Mouse (Mus musculus) midbrain, embryonic 16.5 days (tissue): Measurements from ENCODE around the gene Gsn. TPM values are rescaled to one million over a fixed set of nuclear protein-coding genes. Genes with fewer than 3 reads are reported as not detected.

Source experiments
- ATAC-seq: fragments of 200-750 bp; cut with Nextera tagmentation; 2 replicates; pipeline ENCODE4 v1.8.0; 2017; ENCODE audit warnings: moderate TSS enrichment
- H3K27ac ChIP-seq: fragments of 300-500 bp; sonication (generic); 2 replicates; pipeline ENCODE4 v1.5.1; 2014; ENCODE audit warnings: mild to moderate bottlenecking, low read length, mixed read lengths
- H3K27me3 ChIP-seq: fragments of 300-500 bp; sonication (generic); 2 replicates; pipeline ENCODE4 v1.6.1; 2014; ENCODE audit warnings: low read depth, low read length, mixed read lengths; ENCODE audit not compliant: control insufficient read depth, insufficient read depth
- H3K36me3 ChIP-seq: fragments of 300-500 bp; sonication (generic); 2 replicates; pipeline ENCODE4 v1.6.1; 2014; ENCODE audit warnings: mild to moderate bottlenecking, low read length, moderate library complexity, mixed read lengths; ENCODE audit not compliant: control insufficient read depth, insufficient read depth
- H3K4me1 ChIP-seq: fragments of 300-500 bp; sonication (generic); 2 replicates; pipeline ENCODE4 v1.6.1; 2014; ENCODE audit warnings: mild to moderate bottlenecking, low read length, mixed read lengths; ENCODE audit not compliant: control insufficient read depth, insufficient read depth
- H3K4me2 ChIP-seq: fragments of 300-500 bp; sonication (generic); 2 replicates; pipeline ENCODE4 v1.6.1; 2014; ENCODE audit warnings: mild to moderate bottlenecking, low read length, mixed read lengths
- H3K4me3 ChIP-seq: fragments of 300-500 bp; sonication (generic); 2 replicates; pipeline ENCODE4 v1.5.1; 2014; ENCODE audit warnings: low read depth, mild to moderate bottlenecking, low read length, moderate library complexity, mixed read lengths
- H3K9ac ChIP-seq: fragments of 300-500 bp; sonication (generic); 2 replicates; pipeline ENCODE4 v1.6.1; 2014; ENCODE audit warnings: low read depth, low read length, mixed read lengths
- H3K9me3 ChIP-seq: fragments of 300-500 bp; sonication (generic); replicated peaks from 2 replicates; pipeline ENCODE4 v1.6.1; 2014; ENCODE audit warnings: mild to moderate bottlenecking, low read length, mixed read lengths; ENCODE audit not compliant: control insufficient read depth, poor library complexity, severe bottlenecking
- WGBS: fragments of 180-500 bp; shearing (Covaris S2); extraction: QIAGEN DNeasy Blood & Tissue Kit; methylation state at CpG from one replicate; pipeline ENCODE4 v1.1.7; 2014; 5-methylcytosine and 5-hydroxymethylcytosine counted together
- polyA plus RNA-seq: library from polyadenylated mRNA; unstranded; fragments of >200 nt; fragmentation: Nextera tagmentation; extraction: Ambion mirVana; gene quantifications from 2 replicates; pipeline ENCODE4 v1.2.1, GENCODE M21; 2015

The Gsn gene
- 18.0 and 20.5 TPM in 2 replicates for polyA plus RNA-seq

DNA sequence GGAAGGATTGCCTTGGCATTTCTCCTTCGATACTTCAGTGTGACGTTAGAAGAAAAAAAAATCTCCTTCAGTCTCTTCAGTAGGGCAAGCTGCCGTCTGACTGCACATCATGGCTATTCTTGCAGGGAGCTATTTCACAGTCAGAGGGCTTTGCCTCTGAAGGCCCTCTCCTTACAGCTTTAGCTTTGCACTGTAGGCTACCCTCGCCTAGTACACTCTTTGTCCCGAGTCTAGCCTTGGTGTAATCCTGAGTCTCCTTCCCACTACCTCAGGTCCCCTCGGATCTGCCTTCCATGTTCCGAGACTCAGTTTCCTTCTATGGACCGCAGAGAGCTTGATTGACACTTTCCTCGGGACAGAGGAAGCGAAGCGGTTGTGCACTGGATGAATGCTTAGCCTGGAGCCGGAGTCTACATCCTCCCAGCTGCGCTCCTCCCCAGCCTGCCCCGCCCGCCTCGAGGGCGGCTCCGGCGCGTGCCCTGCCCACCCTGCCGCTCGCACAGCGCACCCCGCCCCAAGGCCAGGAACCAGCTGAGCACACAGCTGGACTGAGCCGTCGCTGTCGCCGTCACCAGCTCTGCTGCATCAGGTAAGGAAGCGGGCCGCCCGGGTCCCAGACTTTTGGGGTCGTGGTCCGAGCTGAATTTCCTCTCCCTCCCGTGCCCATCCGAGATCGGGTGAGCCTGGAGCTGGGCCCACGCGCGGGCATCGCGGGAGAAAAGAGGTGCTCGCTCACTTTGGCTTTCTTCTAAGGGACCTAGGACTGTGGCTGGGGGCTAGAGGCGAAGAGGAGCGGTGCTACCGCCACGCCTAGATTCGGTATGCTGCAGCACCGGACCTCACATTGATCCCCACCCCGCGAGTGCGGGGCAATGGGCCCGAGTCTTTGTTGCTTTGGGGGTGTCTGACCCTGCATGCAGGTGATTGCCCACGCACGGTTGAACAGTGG lies at the start of gene Gsn:
Gene Gsn (plus strand): TSS at position 496 of the 949 bp plus-strand sequence.
- H3K4me2 ChIP-seq = peak within 1 kb of the TSS; percentile 64
- H3K4me3 ChIP-seq = peak within 1 kb of the TSS; percentile 38
- peak within 1 kb of the TSS; percentile 49 for H3K9ac ChIP-seq
- H3K9me3 ChIP-seq = no peaks in the 10 kb centered on the region
- no peaks in the 10 kb centered on the region for H3K4me1 ChIP-seq
- WGBS = 3% methylated on average over 54 of the region's 54 CpGs
- H3K36me3 ChIP-seq = no peaks in the 10 kb centered on the region
- H3K27me3 ChIP-seq = peaks cover 5% of the 10 kb centered on the region
- H3K27ac ChIP-seq = no peak within 1 kb of the TSS
- peak; percentile 89 for ATAC-seq

GRCm38 (mm10) chr2:35206761-35207160 lies 49.4 kb upstream of the Gsn start:
- no peak for ATAC-seq
- no peaks in the 10 kb centered on the region; the same call in none of the 2 replicates for H3K27me3 ChIP-seq
- WGBS = 88% methylated on average over 3 of the region's 3 CpGs

DNA sequence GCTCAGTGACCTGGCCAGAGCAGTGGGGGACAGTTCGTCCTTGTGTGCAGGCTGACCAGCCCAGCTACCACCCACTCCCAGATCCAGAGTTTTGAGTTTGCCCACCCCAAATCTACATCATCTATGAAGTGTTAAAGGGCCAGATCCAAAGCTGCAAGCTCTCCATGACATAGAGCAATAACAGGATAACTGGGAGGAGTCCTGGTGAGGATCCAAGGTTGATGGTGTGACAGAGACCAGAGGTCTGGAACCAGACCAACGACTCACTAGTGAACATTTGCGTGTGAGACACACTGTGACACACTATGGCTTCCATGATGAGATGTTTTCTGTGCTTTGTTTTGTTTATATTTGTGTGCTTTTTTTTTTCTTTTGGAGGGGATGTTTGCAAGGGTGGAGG lies 48.1 kb upstream of the Gsn start:
- no peak overlapping the region for H3K4me3 ChIP-seq
- WGBS = 84% methylated on average over 3 of the region's 3 CpGs
- no peak overlapping the region for H3K9ac ChIP-seq
- no peak for ATAC-seq
- H3K27ac ChIP-seq = no peak overlapping the region
- no peak overlapping the region for H3K4me2 ChIP-seq
- no peaks in the 10 kb centered on the region for H3K36me3 ChIP-seq
- no peaks in the 10 kb centered on the region for H3K9me3 ChIP-seq
- no peaks in the 10 kb centered on the region for H3K4me1 ChIP-seq
- no peaks in the 10 kb centered on the region; the same call in none of the 2 replicates for H3K27me3 ChIP-seq

More at GRCm38 (mm10) chr2:35206761-35207160, 49.4 kb upstream of the Gsn start:
- Histone ChIP-seq H3K9ac (no peak overlapping the region), H3K36me3 (no peaks in the 10 kb centered on the region), H3K4me1 (no peaks in the 10 kb centered on the region), H3K9me3 (no peaks in the 10 kb centered on the region), H3K4me2 (no peak overlapping the region), H3K27ac (no peak overlapping the region), H3K4me3 (no peak overlapping the region)

DNA sequence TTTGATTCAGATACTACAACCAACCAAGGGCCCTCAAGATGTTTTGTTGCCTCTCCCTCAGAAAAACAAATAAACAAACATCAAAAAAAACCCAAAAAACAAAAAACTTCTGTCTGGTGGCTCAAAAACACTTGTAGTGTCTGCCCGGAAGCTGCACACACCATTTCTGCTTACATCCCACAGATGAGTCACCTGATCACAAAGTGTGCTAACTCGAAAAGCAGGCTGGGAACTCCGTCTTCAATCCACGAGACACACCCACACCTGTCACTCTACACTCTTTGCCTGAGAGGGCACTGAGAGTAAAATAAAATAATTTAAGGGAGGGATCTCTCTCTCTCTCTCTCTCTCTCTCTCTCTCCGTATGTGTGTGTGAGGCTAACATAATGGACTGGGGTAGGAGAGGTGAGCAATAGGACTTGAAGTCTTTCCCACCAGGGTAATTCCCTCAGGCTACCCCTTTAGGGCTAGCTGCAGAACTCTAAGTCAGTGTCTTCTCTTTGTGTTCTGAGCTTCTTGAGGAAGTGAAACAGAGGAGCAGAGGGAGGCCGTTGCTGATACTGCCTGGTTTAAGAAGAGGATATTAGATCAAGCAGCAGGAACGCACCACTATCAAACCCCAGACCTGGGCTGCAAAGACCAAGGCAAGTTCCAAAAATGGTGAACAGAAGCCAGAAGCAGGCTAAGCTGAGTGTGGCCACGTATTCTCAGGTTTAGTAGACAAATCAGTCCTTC lies 47.1 kb upstream of the Gsn start:
- no peak overlapping the region for H3K9ac ChIP-seq
- H3K4me3 ChIP-seq = no peak overlapping the region
- no peaks in the 10 kb centered on the region for H3K36me3 ChIP-seq

GRCm38 (mm10) chr2:35211681-35212080 lies 44.5 kb upstream of the Gsn start:
- no peaks in the 10 kb centered on the region; the same call in 1 of the 2 replicates for H3K27me3 ChIP-seq
- H3K27ac ChIP-seq = no peak overlapping the region
- no peaks in the 10 kb centered on the region for H3K9me3 ChIP-seq
- ATAC-seq = no peak
- no peaks in the 10 kb centered on the region for H3K36me3 ChIP-seq
- peaks cover 5% of the 10 kb centered on the region; the same call in 1 of the 2 replicates for H3K4me1 ChIP-seq
- no peak overlapping the region for H3K4me3 ChIP-seq
- no peak overlapping the region for H3K4me2 ChIP-seq
- 87% methylated on average over 3 of the region's 3 CpGs for WGBS
- no peak overlapping the region for H3K9ac ChIP-seq

More for the DNA sequence above, 47.1 kb upstream of the Gsn start:
- Histone ChIP-seq H3K4me1 (no peaks in the 10 kb centered on the region), H3K9me3 (no peaks in the 10 kb centered on the region), H3K4me2 (no peak overlapping the region), H3K27ac (no peak overlapping the region), H3K27me3 (no peaks in the 10 kb centered on the region; the same call in none of the 2 replicates)
- WGBS = 72% methylated on average over 8 of the region's 8 CpGs
- ATAC-seq = no peak

DNA sequence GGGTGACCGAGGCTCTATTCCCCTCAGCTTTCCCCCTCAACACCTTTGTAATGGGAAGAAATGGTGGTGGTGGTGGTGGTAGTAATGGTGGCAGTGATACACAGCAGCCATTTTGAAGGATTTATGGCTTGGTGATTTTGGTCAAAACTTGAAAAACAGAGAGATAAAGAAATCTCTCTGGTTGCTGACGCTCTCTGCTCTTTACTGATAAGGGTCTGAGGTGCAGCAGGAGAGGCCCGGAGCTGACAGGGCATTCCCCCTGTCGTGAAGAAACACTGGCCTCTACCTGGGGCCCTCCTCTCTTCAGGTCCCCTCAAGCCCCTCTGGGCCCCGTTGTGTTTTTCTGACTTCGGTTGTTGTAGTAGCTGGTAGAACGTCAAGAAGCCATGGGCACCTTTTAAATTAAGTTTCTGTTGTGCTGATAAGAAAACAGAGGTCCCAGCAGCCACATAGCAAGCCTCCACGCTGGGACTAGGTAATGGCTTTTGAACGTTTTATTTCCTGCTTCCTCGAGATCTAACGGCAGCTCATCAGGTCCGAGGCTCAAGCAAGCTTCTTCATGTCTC lies 42.8 kb upstream of the Gsn start:
- WGBS = 87% methylated on average over 12 of the region's 12 CpGs
- Histone ChIP-seq H3K27ac (no peak overlapping the region), H3K4me3 (no peak overlapping the region), H3K4me2 (no peak overlapping the region), H3K27me3 (no peaks in the 10 kb centered on the region), H3K9ac (no peak overlapping the region), H3K4me1 (peaks cover 5% of the 10 kb centered on the region; the same call in 1 of the 2 replicates), H3K36me3 (no peaks in the 10 kb centered on the region), H3K9me3 (no peaks in the 10 kb centered on the region)
- ATAC-seq = no peak

- no peaks in the 10 kb centered on the region for H3K9me3 ChIP-seq
- peaks cover 5% of the 10 kb centered on the region; the same call in 1 of the 2 replicates for H3K4me1 ChIP-seq
- H3K4me3 ChIP-seq = peak overlapping the region; percentile 18; the same call in 1 of the 2 replicates
- no peaks in the 10 kb centered on the region for H3K27me3 ChIP-seq
- peak overlapping the region; percentile 47 for H3K4me2 ChIP-seq
- H3K9ac ChIP-seq = peak overlapping the region; percentile 52
- no peaks in the 10 kb centered on the region for H3K36me3 ChIP-seq
- peak; percentile 82 for ATAC-seq
- WGBS = under 1% methylated on average over 12 of the region's 12 CpGs
- H3K27ac ChIP-seq = no peak overlapping the region
These were observed 41.3 kb upstream of the Gsn start for GRCm38 (mm10) chr2:35214881-35215358.

GRCm38 (mm10) chr2:35215363-35215762 lies 40.8 kb upstream of the Gsn start:
- 24% methylated on average over 14 of the region's 14 CpGs for WGBS
- Histone ChIP-seq H3K4me2 (no peak overlapping the region), H3K36me3 (no peaks in the 10 kb centered on the region), H3K9me3 (no peaks in the 10 kb centered on the region), H3K9ac (no peak overlapping the region), H3K27ac (no peak overlapping the region), H3K4me3 (no peak overlapping the region), H3K4me1 (peaks cover 5% of the 10 kb centered on the region; the same call in 1 of the 2 replicates), H3K27me3 (no peaks in the 10 kb centered on the region)
- ATAC-seq = 0 out of 2 replicates have a peak, but pooled peaks have one; percentile 36
